Mouse (Mus musculus) small intestine, adult 2 months (tissue): ENCODE results near the gene Pomgnt2. TPM values are rescaled to one million over a fixed set of nuclear protein-coding genes. Genes with fewer than 3 reads are reported as not detected.

Source experiments
- H3K27ac ChIP-seq: fragments of 200-500 bp; 2 replicates; pipeline ENCODE4 v1.5.1; 2012; ENCODE audit warnings: low read depth, low read length, control low read depth, inconsistent platforms; ENCODE audit not compliant: insufficient read depth
- H3K27me3 ChIP-seq: fragments of 200-500 bp; 2 replicates; pipeline ENCODE4 v1.6.1; 2012; ENCODE audit warnings: mild to moderate bottlenecking, moderate library complexity, low read length, inconsistent platforms; ENCODE audit not compliant: control insufficient read depth, insufficient read depth
- H3K36me3 ChIP-seq: fragments of 200-500 bp; 2 replicates; pipeline ENCODE4 v1.6.1; 2012; ENCODE audit warnings: mild to moderate bottlenecking, low read length, control low read depth, inconsistent platforms; ENCODE audit not compliant: control insufficient read depth, insufficient read depth
- H3K4me1 ChIP-seq: fragments of 200-500 bp; 2 replicates; pipeline ENCODE4 v1.6.1; 2012; ENCODE audit warnings: low read length, inconsistent platforms, mixed read lengths; ENCODE audit not compliant: control insufficient read depth, insufficient read depth, insufficient read length
- H3K4me3 ChIP-seq: fragments of 200-500 bp; 2 replicates; pipeline ENCODE4 v1.5.1; 2012; ENCODE audit warnings: low read depth, mild to moderate bottlenecking, control low read depth, inconsistent platforms, low read length, moderate library complexity
- CTCF ChIP-seq: fragments of 200-500 bp; IDR thresholded peaks from 2 replicates; pipeline ENCODE4 v1.5.1; 2012; ENCODE audit warnings: low read depth, mild to moderate bottlenecking, control low read depth, inconsistent platforms, low read length, moderate library complexity, mixed read lengths; ENCODE audit not compliant: insufficient replicate concordance, insufficient read length; ENCODE audit errors: extremely low read depth
- POLR2A ChIP-seq: fragments of 200-500 bp; IDR thresholded peaks from 2 replicates; pipeline ENCODE4 v1.6.1; 2012; ENCODE audit warnings: low read depth, mild to moderate bottlenecking, control low read depth, inconsistent platforms, low read length, moderate library complexity
- WGBS: fragments of 180-500 bp; shearing (Covaris S2); methylation state at CpG from one replicate; pipeline ENCODE4 v1.1.7; 2018; 5-methylcytosine and 5-hydroxymethylcytosine counted together
- polyA plus RNA-seq: library from polyadenylated mRNA; depleted of rRNA; stranded (reverse); fragments of >200 nt; gene quantifications from 2 replicates; pipeline ENCODE4 v1.2.3, GENCODE M21; 2012; rRNA removed

Gene Pomgnt2
- polyA plus RNA-seq = 7.5 and 10.4 TPM in 2 replicates

DNA sequence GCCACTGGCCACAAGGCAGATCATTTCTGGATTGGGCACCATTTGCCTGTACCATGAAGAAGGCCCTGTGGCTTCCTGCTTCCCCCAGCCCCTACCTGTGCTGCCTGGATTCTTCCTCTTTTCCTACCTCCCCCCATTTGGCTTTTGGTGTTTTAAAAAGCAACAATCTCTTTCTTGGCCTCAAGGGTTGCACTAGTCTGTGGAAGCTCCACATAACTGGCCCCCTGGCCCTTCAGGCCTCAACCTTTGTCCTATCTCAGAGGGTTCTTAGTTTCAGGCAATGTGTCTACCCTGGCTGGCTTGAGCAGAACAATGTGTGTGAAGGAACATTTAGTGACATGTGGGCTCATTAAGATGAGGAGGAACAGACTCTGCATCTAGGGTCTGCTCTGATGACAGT is at the start of gene Pomgnt2:
Pomgnt2 (minus strand) TSS at position 101 of the 400 bp plus-strand sequence.
- no peak within 1 kb of the TSS for H3K27ac ChIP-seq
- no peak for TF ChIP-seq POLR2A
- no peak for TF ChIP-seq CTCF
- peaks cover 5% of the 10 kb centered on the region; the same call in 1 of the 2 replicates for H3K4me1 ChIP-seq
- no peak within 1 kb of the TSS for H3K4me3 ChIP-seq
- no peaks in the 10 kb centered on the region for H3K36me3 ChIP-seq
- no peaks in the 10 kb centered on the region for H3K27me3 ChIP-seq

DNA sequence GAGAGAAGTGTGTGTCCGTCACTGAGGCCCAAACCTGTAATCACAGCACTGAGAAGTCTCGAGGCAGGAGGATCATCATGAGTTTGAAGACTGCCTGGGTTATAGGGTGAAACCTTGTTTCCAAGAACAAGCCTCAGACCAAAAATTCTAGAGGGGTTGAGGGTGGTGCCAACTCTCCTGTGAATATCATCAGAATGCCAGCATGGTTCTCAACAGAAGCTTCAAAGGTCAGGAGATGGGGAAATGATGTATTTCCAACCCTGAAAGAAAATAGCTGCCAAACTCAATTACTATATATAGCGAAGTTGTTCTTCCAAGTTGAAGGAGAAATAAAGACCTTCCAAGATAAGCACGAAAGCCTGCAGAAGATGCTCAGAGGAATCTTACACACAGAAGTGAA is 42.9 kb upstream of the Pomgnt2 start:
- no peak overlapping the region for H3K4me3 ChIP-seq
- no peaks in the 10 kb centered on the region for H3K36me3 ChIP-seq
- H3K4me1 ChIP-seq = no peaks in the 10 kb centered on the region
- no peaks in the 10 kb centered on the region for H3K27me3 ChIP-seq
- H3K27ac ChIP-seq = no peak overlapping the region
- TF ChIP-seq POLR2A (no peak), CTCF (no peak)
- WGBS = 77% methylated on average over 4 of the region's 4 CpGs

GRCm38 (mm10) chr9:122038631-122039030 is 41.7 kb upstream of the Pomgnt2 start:
- H3K27ac ChIP-seq = no peak overlapping the region
- no peaks in the 10 kb centered on the region for H3K4me1 ChIP-seq
- no peak for TF ChIP-seq POLR2A
- no peak for TF ChIP-seq CTCF
- H3K27me3 ChIP-seq = no peaks in the 10 kb centered on the region
- 37% methylated on average over 1 of the region's 1 CpGs for WGBS
- no peaks in the 10 kb centered on the region for H3K36me3 ChIP-seq
- no peak overlapping the region for H3K4me3 ChIP-seq

DNA sequence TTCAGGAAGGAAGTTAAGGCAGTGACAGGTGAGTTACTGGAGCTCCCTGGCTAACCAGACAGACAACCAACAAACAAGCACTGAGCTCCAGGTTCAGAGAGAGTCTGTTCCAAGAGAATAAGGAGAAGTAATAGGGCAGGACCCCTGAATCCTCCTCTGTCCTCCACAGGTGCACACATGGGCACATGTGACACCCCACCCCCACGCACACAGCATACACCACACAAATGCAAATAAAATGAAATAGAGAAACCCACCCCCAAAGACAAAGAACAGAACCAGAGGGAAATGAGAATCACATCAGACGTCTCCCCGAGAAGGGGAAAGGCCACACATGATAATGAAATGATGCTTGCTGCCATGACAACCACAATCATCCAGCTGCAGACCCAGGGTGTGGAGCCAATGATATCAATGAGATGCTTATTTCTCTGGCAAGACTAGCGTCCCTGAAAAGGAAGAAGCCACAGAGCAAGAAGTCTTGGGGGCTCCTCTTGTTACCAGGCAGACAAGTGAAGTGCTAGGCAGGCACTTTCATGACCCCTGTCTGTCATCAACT is 39.7 kb upstream of the Pomgnt2 start:
- 74% methylated on average over 4 of the region's 4 CpGs for WGBS
- Histone ChIP-seq H3K4me1 (no peaks in the 10 kb centered on the region), H3K36me3 (no peaks in the 10 kb centered on the region), H3K27me3 (no peaks in the 10 kb centered on the region), H3K4me3 (no peak overlapping the region), H3K27ac (no peak overlapping the region)
- TF ChIP-seq CTCF (no peak), POLR2A (no peak)

DNA sequence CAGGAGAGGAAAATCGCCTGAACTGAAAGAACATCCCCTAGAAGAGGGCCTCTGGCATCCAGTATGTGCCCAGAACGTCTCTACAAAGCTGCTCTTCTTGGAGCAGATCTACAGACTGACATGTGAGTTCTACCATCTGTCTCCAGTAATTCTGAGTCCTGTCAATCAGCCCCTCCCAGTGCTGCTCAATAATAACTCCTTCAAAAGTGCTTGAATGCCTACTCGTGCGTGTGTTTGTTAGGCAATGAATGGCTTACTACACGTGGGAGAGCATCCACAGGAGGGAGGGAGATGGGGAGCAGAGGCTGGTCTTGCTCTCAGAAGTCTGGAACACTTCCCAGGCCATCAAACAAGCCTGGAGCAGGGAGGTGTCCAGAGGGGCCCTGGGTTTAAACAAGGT is 38.9 kb upstream of the Pomgnt2 start:
- Histone ChIP-seq H3K36me3 (no peaks in the 10 kb centered on the region), H3K4me3 (no peak overlapping the region), H3K27me3 (no peaks in the 10 kb centered on the region), H3K27ac (no peak overlapping the region), H3K4me1 (no peaks in the 10 kb centered on the region)
- TF ChIP-seq POLR2A (no peak), CTCF (no peak)
- 35% methylated on average over 5 of the region's 5 CpGs for WGBS

- Histone ChIP-seq H3K4me3 (no peak overlapping the region), H3K4me1 (no peaks in the 10 kb centered on the region), H3K36me3 (no peaks in the 10 kb centered on the region), H3K27ac (no peak overlapping the region), H3K27me3 (no peaks in the 10 kb centered on the region)
- 98% methylated on average over 1 of the region's 1 CpGs for WGBS
- no peak for TF ChIP-seq POLR2A
- no peak for TF ChIP-seq CTCF
Observed at GRCm38 (mm10) chr9:122034949-122035348, 38.0 kb upstream of the Pomgnt2 start.

- Histone ChIP-seq H3K36me3 (no peaks in the 10 kb centered on the region), H3K4me3 (no peak overlapping the region), H3K4me1 (no peaks in the 10 kb centered on the region; the same call in 1 of the 2 replicates), H3K27ac (no peak overlapping the region), H3K27me3 (no peaks in the 10 kb centered on the region)
- WGBS = 44% methylated on average over 3 of the region's 3 CpGs
- no peak for TF ChIP-seq POLR2A
- no peak for TF ChIP-seq CTCF
Observed at GRCm38 (mm10) chr9:122032071-122032470, 35.2 kb upstream of the Pomgnt2 start.
